Mouse (Mus musculus) brown adipose tissue, adult 24 weeks (tissue): ENCODE measurements around the gene Gm5447. TPM values are rescaled to one million over a fixed set of nuclear protein-coding genes. Genes with fewer than 3 reads are reported as not detected.

ENCODE experiments used
- H3K27ac ChIP-seq: fragments of 200-500 bp; replicated peaks from 2 replicates; pipeline ENCODE4 v1.5.1; 2012; ENCODE audit warnings: low read depth, mild to moderate bottlenecking, low read length
- H3K4me1 ChIP-seq: fragments of 200-500 bp; 2 replicates; pipeline ENCODE4 v1.6.1; 2012; ENCODE audit warnings: low read length, mixed read lengths; ENCODE audit not compliant: control insufficient read depth, insufficient read depth, insufficient read length
- H3K4me3 ChIP-seq: fragments of 200-500 bp; 2 replicates; pipeline ENCODE4 v1.5.1; 2012; ENCODE audit warnings: low read depth, mild to moderate bottlenecking, low read length, moderate library complexity; ENCODE audit not compliant: insufficient read depth
- polyA plus RNA-seq: library from polyadenylated mRNA; stranded (reverse); fragments of >200 nt; gene quantifications from 2 replicates; pipeline ENCODE4 v1.2.4, GENCODE M21; 2012; ENCODE audit not compliant: missing spikeins, insufficient read depth, insufficient read length

Gm5447 gene
- not detected in 2 replicates for polyA plus RNA-seq

DNA sequence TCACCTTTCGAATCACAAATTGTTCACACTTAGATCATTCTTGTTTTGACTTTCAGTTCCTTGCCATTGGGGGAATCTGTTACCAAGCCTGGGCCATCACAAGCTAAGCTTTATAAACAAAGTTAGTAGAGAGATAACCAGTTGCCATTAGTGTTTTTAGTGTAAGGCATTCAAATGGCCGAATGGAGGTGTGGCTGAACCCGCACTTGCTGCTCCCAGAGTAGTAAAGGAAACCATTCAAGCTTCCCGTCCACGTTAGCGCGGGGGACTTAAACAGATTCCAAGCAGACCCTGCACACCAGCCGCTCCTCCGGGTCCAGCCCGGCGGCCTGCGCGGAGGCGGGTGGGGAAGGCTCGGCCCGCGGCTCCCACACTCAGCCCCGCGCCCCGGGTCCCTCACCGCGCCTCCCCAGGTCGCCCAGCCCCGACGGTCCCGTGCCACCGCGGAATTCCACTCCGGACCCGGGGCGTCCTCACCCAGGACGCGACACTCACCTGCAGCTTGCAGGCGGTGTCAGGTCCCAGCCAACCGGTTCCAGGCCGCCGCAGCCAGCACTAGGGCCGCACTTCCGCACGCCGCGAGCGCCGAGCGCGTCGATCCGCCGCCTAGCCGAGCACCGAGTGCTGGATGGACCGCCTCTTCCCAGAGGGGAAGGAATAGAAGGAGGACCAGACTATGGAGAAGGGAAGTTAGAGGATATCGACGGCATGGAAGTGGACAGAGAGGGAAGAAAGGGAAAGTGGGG, at the start of gene Gm5447, which contains the start of gene Exoc2:
TSS of gene Gm5447 (plus strand) at position 704 of the 746 bp plus-strand sequence.
TSS of gene Exoc2 (minus strand) at position 593 of the 746 bp plus-strand sequence.
- peak within 1 kb of the TSS; percentile 94 for H3K4me3 ChIP-seq
- H3K27ac ChIP-seq = peak within 1 kb of the TSS; percentile 29
- H3K4me1 ChIP-seq = no peaks in the 10 kb centered on the region; the same call in none of the 2 replicates

DNA sequence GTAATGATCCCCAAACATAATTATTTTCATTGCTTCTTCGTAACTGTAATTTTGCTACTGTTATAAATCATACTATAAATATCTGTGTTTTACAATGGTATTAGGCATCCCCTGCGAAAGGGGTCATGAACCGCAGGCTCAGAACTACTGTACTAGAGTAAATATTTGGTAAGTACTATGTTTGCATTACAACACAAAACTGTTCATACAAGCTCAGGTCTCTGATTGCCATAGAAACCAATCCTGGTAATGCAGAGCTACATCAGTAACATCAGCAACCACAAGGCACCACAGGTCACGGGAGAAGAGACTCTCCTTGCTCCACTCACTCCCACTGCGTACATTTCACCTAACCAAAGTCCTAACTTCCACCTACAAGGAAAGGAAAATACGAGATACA, 49.7 kb upstream of the Gm5447 start:
- no peak overlapping the region for H3K27ac ChIP-seq
- no peak overlapping the region for H3K4me3 ChIP-seq
- H3K4me1 ChIP-seq = no peaks in the 10 kb centered on the region

DNA sequence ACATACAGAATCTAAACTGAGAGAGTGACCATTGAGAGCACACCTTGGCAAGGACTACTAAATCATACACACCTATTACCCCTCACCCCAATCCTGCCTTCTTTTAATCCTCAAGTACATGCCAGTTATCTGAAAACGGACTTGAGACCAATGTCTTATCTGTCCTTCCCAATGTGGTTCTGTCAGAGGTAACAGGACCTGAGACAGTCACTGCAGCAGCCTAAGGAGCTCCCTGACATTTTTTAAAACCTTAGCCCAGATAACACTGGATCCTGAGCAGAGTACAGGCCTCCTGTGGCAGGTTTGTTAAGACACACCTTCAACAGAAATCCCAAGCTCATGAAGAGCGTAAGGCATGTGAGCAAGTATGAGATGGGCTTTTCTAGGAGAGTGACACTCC, 44.9 kb upstream of the Gm5447 start:
- Histone ChIP-seq H3K4me1 (no peaks in the 10 kb centered on the region), H3K4me3 (no peak overlapping the region), H3K27ac (no peak overlapping the region)

DNA sequence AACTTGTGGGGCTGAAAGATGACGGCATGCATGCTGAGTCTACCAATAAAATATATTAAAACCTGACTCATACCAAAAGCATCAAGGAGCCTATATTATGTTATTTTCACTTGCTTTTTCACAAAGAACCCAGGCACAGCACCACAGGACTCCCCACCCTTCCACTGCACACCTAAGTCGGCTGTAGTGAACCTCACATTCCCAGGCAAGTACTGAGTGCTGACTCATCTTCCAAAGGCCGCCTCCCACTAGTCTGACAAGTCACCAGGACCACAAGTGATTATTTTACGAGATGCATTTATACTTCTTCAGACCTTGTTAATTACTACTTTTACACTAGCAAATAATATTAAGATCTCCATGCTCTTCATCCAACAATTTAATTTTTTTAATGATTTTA, 42.4 kb upstream of the Gm5447 start:
- H3K27ac ChIP-seq = no peak overlapping the region
- H3K4me3 ChIP-seq = no peak overlapping the region
- no peaks in the 10 kb centered on the region for H3K4me1 ChIP-seq

DNA sequence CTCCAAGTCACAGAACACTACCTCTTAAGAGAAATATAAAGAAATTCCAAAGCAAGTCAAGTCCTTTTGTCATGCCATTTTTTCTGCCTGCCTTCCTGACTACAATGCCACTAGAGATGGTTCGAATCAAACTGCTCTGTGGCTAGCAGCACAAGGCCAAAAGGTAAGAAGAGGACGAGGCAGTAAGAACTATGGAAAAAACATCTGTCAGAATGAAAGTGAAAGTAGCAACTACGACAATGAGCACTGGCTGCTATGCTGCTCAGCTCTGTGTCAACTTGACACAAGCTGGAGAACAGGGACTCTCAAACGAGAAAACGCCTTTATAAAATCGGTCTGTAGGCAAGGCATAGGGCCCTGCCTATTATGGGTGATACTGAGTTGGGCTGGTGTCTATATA, 41.0 kb upstream of the Gm5447 start:
- Histone ChIP-seq H3K27ac (peak overlapping the region; percentile 62), H3K4me1 (no peaks in the 10 kb centered on the region), H3K4me3 (no peak overlapping the region)

DNA sequence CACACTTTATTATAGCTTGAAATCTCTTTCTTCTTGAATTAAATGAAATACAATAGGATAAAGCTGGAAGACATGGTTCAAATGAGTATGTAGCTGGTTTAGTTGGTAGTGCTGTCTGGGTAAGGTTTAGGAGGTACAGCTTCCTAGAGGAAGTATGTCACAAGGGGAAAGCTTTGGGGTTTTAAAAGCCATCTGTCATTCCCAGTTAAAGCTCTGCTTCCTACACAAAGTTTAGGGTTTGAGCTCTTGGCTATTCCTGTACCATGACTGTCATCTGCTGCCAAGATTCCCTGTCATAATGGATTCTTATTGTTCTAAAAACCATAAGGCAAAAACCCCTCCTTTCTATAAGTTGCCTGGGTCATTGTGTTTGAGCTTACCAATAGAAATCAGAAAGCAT, 28.2 kb upstream of the Gm5447 start:
- Histone ChIP-seq H3K27ac (no peak overlapping the region), H3K4me3 (no peak overlapping the region), H3K4me1 (peaks cover 3% of the 10 kb centered on the region; the same call in 1 of the 2 replicates)

DNA sequence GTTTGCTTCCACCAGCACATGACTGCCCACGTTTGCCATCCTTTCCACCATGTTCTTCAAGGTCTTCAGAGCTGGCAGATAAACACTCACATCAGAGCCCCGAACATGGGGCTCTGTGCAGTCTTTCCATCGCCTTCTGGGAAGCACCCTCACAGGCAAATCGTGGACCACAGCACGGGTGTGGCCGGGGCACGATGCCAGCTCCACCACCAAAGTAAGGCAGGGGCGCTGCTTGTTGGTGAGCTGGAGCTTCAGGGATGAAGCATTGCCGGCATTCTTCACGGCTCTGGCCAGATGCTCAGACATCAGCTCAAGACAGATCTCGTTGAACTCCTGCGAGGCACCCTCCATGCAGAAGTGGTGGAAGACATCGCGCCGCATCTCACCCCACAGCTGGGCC, 26.9 kb upstream of the Gm5447 start:
- Histone ChIP-seq H3K4me1 (peaks cover 3% of the 10 kb centered on the region; the same call in 1 of the 2 replicates), H3K4me3 (no peak overlapping the region), H3K27ac (no peak overlapping the region)

DNA sequence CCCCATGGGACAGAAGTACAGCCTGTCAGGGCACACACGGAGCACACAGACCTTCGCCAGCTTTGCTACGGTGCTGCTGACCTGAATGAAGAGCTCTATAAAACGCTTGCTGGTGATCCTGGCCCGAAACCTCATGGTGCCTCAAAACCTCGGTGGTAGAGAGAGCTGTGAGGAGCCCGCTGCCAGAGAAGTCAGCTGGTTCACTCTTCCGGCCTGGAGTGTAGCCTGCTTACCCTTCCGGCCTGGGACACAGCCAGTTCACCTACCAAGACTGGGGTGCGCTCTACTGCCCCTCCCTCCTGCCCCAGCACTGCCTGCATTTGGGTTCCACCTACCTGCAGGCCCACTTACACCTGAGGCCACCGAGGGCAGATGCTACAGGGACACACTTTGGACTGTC, 26.5 kb upstream of the Gm5447 start, which contains the start of gene Hus1b:
TSS of gene Hus1b (minus strand) at position 220 of the 400 bp plus-strand sequence.
- no peak within 1 kb of the TSS for H3K27ac ChIP-seq
- no peak within 1 kb of the TSS for H3K4me3 ChIP-seq
- H3K4me1 ChIP-seq = peaks cover 3% of the 10 kb centered on the region; the same call in 1 of the 2 replicates

DNA sequence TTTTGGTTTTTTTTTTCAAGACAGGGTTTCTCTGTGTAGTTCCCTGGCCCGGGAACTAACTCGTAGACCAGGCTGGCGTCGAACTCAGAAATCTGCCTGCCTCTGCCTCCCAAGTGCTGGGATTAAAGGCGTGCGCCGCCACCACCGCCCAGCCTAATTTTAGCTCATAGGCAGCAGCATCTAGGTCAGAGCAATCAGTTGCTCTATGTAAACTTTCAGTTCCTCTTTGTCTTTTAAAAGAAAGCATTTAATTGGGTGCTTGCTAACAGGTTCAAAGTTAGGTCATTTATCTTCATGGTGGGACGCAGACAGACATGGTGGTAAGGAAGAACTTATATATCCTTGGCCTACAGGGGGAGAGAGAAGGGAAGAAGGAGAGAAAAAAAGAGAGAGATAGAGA, 24.8 kb upstream of the Gm5447 start:
- Histone ChIP-seq H3K4me3 (no peak overlapping the region), H3K4me1 (peaks cover 3% of the 10 kb centered on the region; the same call in 1 of the 2 replicates), H3K27ac (no peak overlapping the region)

DNA sequence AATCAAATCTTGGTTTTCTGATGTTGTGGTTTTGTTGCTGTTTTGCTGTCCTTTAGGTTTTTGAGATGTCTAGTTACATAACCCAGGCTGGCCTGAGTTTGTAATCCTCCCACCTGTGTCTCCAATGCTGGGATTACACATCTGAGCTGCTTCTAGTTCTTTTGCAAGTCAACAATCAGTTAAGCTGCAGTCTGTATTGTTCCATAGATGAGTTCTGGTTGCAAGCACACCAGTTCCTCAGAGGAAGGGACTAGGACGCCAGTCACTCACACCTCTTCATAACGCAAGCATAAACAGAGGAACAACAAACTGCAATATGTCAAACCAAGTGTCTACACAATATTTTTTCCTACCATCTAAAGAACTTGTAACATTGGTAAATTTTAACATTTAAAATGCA, 22.0 kb upstream of the Gm5447 start:
- peaks cover 4% of the 10 kb centered on the region; the same call in 1 of the 2 replicates for H3K4me1 ChIP-seq
- no peak overlapping the region for H3K27ac ChIP-seq
- no peak overlapping the region for H3K4me3 ChIP-seq

DNA sequence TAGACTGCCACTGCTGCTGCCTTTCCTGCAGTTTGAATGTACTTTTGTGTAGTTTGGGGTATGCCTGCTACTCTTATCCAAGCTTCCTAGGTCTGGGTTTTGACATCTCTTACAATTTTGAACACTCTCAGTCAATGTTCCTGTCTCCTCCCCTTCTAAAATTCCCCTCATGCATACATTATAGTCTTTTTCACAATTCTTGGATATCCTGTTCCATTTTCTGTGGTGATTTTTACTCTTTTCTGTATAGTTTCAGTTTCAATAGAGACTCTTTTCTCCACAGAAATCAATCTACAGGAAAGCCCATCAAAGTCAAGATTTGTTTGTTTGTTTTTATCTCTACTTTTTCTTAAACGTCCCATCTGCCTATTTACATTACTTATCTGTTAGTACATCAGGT, 20.4 kb upstream of the Gm5447 start:
- H3K4me3 ChIP-seq = no peak overlapping the region
- no peak overlapping the region for H3K27ac ChIP-seq
- H3K4me1 ChIP-seq = peaks cover 7% of the 10 kb centered on the region

DNA sequence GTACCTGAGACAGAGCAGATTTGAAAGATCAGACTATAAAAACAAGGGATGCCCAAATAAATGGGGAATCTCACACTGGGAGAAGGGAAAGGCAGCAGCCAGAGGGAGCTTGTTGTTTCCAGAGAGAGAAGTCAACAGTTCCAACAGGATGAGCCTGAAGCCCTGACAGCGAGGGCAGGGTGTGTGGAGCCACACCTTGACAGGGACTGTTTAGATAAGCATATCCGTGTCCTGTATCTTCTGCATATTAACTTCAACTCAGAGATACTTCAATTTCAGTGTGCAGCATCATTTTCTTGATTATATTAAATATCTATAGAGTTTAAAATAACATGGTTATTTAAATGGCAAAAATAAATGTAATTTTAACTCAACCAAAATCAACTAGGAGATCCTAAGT, 13.3 kb upstream of the Gm5447 start:
- Histone ChIP-seq H3K27ac (no peak overlapping the region), H3K4me1 (peaks cover 7% of the 10 kb centered on the region; the same call in 1 of the 2 replicates), H3K4me3 (no peak overlapping the region)

DNA sequence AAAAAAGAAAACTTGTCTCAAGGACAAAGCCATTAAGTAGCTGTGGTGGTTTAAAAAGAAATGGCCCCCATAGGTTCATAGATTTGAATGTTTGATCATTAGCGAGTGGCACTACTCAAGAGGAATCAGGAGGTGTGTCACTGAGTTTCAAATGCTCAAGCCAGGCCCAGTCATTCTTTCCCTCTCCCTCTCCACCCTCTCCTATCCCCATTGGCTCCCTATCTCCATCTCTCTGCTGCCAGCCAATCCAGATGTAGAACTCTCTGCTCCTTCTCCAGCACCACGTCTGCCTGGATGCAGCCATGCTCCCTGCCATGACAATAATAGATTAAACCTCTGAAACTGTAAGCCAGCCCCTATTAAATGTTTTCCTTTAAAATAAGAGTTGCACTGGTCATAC, 12.1 kb upstream of the Gm5447 start:
- Histone ChIP-seq H3K4me3 (no peak overlapping the region), H3K4me1 (peaks cover 10% of the 10 kb centered on the region), H3K27ac (no peak overlapping the region)

DNA sequence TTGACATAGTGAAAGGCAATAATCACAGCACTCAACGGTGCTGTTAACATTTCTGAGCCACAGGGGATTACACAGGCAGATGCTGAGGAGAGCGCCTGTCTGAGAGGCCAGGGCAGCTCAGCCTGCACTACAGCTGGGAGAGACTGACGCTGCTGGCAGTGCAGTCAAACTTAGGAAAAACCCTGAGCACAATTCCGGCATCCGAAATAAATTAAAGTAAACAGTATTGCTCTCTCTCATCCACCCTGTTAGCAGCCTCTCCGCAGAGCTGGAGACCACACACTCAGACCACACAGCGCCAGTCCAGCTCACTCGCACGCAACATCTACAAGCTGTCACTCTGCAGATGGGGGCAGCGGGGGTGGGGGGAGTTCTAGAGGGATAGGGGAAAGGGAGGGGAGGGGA, 7.5 kb upstream of the Gm5447 start:
- Histone ChIP-seq H3K4me3 (no peak overlapping the region), H3K27ac (no peak overlapping the region)

DNA sequence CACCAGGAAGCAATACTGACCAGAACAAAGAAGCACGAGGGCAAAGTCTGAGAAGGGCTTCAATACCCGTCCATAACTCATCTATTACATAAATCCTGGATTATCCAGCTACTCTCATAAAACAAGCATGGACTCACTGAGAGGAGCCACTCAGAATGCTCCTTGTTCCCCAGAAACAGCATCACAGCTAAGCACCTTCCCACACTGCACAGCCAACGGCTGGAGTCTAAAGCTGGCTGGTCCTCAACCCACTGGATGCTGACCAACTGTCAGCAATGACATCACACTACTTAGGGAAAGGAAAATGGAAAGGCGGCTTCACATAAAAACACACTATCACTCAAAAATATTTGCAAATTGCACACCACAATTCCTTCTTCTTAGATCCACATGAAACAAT, 5.7 kb upstream of the Gm5447 start:
- peaks cover 3% of the 10 kb centered on the region for H3K4me1 ChIP-seq
- no peak overlapping the region for H3K4me3 ChIP-seq
- H3K27ac ChIP-seq = no peak overlapping the region

More for the DNA sequence above, 7.5 kb upstream of the Gm5447 start:
- H3K4me1 ChIP-seq = peaks cover 3% of the 10 kb centered on the region

DNA sequence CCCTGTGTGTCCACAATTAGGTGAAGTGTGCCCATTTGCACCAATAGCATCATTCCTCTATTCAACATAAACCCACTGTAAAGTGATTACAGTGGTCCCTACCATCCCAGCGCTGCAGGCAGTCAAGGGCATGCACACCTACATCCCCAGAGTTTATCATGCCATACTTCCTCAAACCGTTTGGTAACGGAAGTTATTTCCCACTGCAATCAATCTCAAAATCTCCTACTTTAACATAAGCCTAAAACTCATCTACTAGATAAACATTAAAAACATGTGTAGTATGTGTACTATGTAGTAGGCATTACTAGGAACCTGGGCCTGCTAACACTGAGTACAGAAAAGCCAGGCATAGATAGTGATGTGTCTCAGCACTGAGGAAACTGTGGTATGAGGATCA, 3.0 kb upstream of the Gm5447 start:
- Histone ChIP-seq H3K4me1 (peaks cover 3% of the 10 kb centered on the region), H3K4me3 (no peak overlapping the region), H3K27ac (no peak overlapping the region)
